Mouse (Mus musculus): ENCODE measurements around the gene Tdrd12.
"Not testable (repeated sequence)": the region's sequence is repeated elsewhere in the genome, so short reads cannot be mapped to it uniquely, and the experiment has no call there.

Tdrd12 gene

GRCm38 (mm10) chr7:35537562-35537961, at the start of gene Tdrd12:
TSS of gene Tdrd12 (minus strand) at chr7:35537745.
- peak; percentile 59 for DNase-seq (ENCODE audit: low spot score)

- no peak for DNase-seq (ENCODE audit: low spot score)
Measured at GRCm38 (mm10) chr7:35586906-35587445, 49.4 kb upstream of the Tdrd12 start.

DNA sequence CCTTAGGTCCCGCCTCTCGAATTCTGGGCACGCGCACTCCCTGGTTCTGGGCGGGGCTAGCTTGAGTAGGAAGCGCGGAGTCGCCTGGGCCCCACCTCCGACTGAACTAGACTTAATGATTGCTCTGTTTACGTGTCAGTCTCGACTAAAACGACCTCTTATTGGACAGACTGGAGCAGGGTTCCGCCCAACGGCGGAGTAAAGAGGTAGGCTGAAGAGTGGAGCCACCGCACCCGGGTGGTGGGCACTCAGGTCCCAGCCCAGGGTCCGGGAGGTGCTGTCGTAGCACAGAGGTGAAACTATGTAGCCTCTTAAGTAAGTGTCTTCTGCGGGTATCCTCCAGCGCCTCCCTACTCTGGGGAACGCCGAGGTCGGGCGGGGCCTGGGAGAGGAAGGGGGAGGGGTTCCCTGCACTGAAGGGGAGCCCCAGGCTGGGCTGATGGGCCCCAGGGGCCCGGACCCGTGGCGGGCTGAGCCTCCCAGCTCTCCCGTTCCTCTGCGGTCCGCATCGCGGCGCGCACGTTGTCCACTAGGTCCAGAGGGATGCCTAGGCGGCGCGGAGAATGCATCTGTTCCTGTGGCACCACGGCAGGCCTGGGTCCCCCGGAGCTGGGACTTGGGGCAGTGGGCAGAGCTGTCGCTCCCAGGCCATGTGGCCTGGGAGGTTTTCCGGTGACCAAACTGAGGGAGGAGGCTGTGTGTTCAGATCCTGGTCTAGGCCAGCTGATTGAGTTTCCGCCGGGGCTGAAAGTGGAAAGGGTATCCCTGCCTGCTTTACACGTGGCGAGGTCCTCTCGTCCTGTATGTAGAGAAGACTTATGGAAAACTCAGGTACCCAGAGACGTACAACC, 48.7 kb upstream of the Tdrd12 start, which contains the start of gene Ankrd27:
Gene Ankrd27, plus strand, starts transcription at position 190 of the 851 bp plus-strand sequence.
- peak; percentile 95 for DNase-seq (ENCODE audit: low spot score)

- peak; percentile 61 for DNase-seq (ENCODE audit: low spot score)
Measured at GRCm38 (mm10) chr7:35585191-35586054, 47.9 kb upstream of the Tdrd12 start, which contains the start of gene Rgs9bp. TSS of gene Rgs9bp (minus strand) at chr7:35585582.

DNA sequence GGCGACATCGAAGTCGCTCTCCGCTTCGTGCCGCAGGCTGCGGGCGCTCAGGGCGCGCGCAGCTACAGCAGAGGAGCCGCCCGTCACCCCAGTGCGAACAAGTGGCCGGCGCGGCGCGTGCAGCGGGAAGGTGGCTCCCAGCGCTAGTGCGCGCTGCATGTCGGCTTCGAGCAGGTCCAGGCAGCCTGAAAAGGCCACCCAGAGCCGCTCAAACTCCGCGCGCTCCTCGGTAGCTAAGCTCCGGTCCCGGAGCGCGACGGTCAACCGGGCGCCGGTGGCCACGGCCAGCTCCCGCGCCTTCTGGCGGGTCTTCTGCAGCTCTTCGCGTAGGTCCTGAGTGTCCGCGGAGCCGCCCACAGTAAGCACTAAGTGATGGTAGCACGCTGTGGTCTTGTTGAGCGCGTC, 47.2 kb upstream of the Tdrd12 start:
- DNase-seq (ENCODE audit: low spot score) = peak; percentile 60

- DNase-seq (ENCODE audit: low spot score) = no peak
Measured at GRCm38 (mm10) chr7:35584068-35584785, 46.7 kb upstream of the Tdrd12 start.

- no peak for DNase-seq (ENCODE audit: low spot score)
Measured at GRCm38 (mm10) chr7:35583476-35584025, 46.0 kb upstream of the Tdrd12 start.

DNA sequence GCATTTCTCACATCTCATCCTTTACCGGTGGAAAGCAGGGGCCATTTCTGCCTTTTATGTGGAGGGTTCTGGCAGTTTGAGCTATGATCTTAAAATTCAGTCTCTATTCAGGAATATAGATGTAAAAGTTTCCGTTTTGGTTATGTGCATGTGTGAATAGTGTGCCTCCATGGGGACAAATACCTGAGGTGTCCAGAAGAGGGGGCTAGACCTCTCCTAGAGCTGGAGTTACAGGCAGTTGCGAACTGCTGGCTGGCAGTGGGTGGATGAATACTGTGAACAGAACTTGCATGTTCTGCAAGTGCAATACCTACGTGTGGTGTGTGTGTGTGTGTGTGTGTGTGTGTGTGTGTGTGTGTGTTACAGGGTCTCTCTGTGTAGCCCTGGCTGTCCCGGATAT, 45.2 kb upstream of the Tdrd12 start:
- DNase-seq (ENCODE audit: low spot score) = no peak

DNA sequence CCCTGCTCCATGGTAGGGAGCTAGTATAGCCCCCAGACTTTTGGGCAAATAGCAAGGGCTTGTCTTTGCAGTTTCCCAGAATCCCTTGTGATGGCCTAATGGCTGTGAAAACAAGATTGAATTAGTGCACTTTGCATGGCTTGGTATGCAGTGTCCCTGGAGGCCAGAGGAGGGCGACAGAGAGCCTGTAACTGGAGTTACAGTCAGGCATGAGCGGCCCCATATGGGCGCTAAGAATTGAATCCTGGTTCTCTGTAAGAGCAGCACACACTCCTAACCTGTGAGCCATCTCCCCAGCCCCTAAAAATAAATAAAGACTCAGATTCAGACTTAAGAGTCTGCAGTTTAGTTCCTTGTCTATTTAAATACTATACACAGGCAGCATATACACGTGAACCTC, 42.3 kb upstream of the Tdrd12 start:
- DNase-seq (ENCODE audit: low spot score) = peak; percentile 75

DNA sequence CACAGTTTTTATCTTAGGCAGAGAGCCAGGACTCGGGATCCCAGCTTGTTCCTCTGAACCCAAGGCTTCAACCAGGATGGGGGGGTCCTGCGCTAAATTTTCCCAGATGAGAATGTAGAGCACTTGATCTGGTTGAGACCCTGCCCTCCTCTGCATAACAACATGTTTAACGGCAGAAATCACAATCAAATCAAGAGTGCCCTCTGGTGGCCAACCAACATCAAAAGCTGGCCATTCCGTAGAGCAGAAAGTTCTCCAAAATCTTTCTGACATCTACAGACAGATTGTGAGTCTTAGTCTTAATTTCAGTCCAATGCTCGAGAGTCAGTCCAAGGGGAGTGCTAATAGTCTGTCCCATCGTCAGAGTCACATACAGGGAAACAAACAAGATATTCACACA, 33.3 kb upstream of the Tdrd12 start:
- DNase-seq (ENCODE audit: low spot score) = not testable (repeated sequence)

DNA sequence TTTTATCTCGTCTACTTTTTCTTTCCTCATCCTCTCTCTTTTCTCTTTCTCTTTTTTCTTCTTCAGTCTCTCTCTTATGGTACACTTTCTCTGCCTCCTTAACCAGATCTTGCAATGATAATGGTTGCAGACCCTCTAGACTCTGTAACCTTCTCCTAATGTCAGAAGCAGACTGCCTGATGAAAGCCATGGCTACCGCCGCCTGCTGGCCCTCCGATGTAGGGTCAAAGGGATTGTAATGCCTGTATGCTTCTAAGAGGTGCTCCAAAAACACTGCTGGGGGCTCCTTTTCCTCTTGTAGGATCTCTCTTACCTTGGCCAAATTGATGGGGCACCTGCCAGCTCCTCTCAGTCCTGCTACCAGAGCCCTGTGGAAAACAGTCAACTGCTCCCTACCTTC, 32.2 kb upstream of the Tdrd12 start:
- DNase-seq (ENCODE audit: low spot score) = not testable (repeated sequence)

GRCm38 (mm10) chr7:35565965-35566364, 28.4 kb upstream of the Tdrd12 start:
- not testable (repeated sequence) for DNase-seq (ENCODE audit: low spot score)

DNA sequence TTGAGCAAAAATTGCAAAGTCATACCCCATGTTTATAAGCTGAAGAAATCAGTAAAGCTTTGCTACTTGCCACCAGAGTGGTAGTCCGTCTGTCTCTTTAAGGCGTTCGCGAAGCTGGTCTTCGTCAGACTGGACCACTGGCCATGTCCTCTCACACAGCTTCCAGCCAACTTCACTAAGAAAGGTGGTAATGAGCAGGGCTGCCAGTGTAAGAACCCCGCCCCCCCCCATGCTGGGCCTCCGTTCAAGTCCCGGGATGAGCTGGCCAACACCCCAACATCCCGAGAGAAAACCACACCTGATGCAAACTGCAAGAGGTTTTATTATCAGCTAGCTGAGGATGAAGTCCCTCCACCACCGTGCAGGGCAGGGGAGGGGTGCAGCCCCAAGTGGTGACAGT, 27.3 kb upstream of the Tdrd12 start:
- DNase-seq (ENCODE audit: low spot score) = not testable (repeated sequence)

DNA sequence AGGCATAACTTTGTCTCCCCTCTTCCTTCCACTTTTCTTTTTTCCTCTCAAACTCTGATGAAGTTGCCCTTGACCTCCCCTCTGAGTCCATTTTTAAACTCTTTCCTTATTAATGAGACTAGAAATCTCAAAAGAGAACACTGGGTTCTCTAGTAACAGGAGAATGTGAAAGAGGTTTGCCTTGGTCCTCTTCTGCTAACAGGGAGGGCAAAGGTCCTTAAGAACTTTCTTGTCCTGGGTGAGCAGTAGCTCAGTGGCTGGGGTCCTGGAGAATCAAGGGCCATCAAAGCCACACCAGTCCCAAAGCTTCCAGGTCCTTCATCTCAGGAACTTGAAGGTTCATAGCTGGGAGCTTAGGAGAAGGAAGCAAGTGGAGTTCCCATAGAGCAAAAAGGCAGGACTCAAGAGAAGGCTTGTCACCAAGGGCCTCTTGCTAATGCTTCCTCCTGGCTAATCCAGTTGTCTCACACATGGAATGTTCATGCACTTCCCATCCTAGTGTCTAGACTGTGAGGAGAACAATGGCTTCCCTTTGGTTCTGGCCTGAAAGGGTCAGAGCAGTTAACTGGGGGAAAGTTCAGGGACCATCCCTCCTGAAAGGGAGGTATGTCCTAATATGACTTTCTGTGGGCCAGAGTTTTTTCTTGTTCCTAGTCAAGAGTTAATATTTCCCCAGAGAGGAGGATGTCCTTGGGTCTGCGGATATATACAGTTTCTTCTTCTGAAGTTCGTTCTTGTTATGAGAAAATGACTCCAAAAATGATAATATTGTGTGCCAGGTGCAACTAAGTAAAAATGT, 26.7 kb upstream of the Tdrd12 start:
- DNase-seq (ENCODE audit: low spot score) = no peak

DNA sequence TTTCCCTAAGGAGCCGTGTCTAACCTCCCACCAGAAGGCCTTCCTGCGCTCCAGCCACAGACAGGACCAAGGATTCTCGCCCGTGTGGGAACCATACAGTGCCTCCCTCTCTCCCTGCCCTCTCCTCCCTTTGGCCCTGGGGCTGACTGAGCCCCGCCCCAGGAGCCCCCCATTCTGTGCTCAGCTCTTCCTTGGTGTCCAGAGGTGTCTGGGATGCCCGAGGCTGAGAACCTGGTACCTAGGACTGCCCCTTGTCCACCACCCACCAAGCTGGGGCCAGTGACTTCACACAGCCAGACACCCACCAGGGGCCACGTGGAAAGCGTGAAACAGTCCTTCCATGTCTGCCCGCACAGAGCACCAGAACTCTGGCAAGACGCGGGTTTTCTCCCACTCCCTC, 25.5 kb upstream of the Tdrd12 start:
- DNase-seq (ENCODE audit: low spot score) = peak; percentile 49

- DNase-seq (ENCODE audit: low spot score) = no peak
Measured at GRCm38 (mm10) chr7:35559838-35560237, 22.3 kb upstream of the Tdrd12 start.

- DNase-seq (ENCODE audit: low spot score) = no peak
Measured at GRCm38 (mm10) chr7:35558681-35559080, 21.1 kb upstream of the Tdrd12 start.

- DNase-seq (ENCODE audit: low spot score) = no peak
Measured at GRCm38 (mm10) chr7:35557577-35557976, 20.0 kb upstream of the Tdrd12 start.

DNA sequence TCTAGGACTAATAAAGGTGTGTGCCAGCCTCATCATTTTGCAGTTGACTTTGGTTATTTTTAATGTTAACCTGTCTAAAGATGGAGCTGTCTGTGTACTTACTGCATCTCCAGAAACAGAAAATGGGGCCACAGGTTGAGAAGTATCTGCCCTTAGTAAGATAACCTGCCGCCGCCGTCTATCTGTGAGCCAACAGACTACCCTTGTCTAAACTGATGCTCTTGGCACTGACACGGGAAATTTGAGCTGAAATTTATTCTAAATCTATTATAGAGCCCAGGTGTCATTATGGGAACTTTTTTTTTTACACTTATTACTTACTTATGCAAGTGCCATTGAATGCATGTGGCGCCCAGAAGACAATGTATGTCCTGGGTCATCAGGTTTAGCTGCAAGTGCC, 19.4 kb upstream of the Tdrd12 start:
- DNase-seq (ENCODE audit: low spot score) = no peak

DNA sequence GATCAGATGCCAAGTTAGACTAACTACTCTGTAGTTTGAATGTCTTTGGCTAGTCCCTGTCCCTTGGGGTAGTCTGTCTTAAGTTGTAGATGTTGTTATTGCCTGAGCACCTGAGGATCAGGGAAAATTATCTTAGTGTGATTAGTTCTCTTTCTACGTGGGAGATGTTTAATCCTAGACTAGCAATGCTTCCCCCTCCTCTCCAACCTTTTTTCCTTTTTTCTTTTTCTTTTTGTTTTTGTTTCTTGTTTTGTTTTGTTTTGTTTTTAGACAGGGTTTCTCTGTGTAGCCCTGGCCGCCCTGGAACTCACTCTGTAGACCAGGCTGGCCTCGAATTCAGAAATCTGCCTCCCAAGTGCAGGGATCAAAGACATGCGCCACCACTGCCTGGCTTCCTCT, 18.7 kb upstream of the Tdrd12 start, which contains the start of gene Nudt19:
Gene Nudt19, minus strand, starts transcription at position 100 of the 399 bp plus-strand sequence.
- no peak for DNase-seq (ENCODE audit: low spot score)

All from testis, postnatal 10 days (tissue).